Mouse (Mus musculus): ENCODE data around the gene St8sia4. TPM values are rescaled to one million over a fixed set of nuclear protein-coding genes. Genes with fewer than 3 reads are reported as not detected.
A peak's percentile ranks its signal among the peaks of the same experiment; 100 is the strongest.

St8sia4 gene
- 13.1 and 13.8 TPM in 2 replicates for polyA plus RNA-seq (2014; fragmentation: Nextera tagmentation; extraction: Ambion mirVana)

DNA sequence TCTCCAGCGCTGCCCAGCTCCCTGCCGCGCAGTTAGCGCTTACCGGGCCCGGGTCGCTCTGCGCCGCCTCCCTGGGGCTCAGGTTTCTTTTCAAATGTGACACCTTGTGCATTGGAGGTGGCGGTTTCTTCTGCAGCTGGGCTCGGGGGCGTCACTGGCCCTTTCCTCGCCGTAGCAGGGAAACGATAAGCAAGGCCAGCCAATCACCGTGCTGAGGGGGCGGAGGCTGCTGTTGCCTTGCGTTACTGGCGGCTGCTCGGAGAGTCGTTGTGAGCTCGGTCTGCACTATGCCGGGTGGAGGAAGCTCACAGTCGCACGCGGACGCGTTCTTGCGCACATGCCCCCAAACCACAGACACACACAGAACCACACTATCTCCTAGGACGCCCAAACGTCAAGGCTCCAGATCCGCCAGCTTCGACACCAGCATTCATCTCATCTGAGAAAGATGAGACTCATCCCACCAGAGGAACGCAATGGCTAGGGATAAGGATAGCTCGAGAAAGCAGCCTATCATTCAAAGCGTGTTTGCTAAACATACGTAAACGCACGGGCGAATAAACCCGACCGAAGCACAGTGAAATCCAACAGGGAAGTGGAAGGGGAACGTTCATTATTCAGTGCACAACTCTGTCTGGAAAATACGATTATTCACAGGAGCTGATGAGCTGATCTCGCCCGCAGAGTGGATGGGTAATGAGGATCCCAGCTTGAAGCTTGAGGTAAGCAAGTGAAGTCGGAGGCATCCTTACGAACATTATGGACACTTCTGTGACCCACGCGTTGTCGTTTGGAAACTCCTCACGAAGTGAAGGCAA is at the start of gene St8sia4:
Gene St8sia4 (minus strand): TSS at position 137 of the 818 bp plus-strand sequence.
- Histone ChIP-seq H3K36me3 (ENCODE audit: control insufficient read depth, insufficient read depth, low read length) (no peaks in the 10 kb centered on the region), H3K4me2 (ENCODE audit: low read depth) (peak within 1 kb of the TSS; percentile 82), H3K9me3 (ENCODE audit: control insufficient read depth, low read length) (no peaks in the 10 kb centered on the region), H3K4me1 (ENCODE audit: control insufficient read depth, insufficient read depth, low read length) (no peaks in the 10 kb centered on the region), H3K27ac (ENCODE audit: low read depth, low read length) (0 out of 2 replicates have a peak within 1 kb of the TSS, but pooled peaks have one; percentile 27), H3K27me3 (ENCODE audit: control insufficient read depth, insufficient read depth, low read length) (no peaks in the 10 kb centered on the region), H3K9ac (ENCODE audit: low read length) (peak within 1 kb of the TSS; percentile 56), H3K4me3 (ENCODE audit: low read depth, low read length) (peak within 1 kb of the TSS; percentile 50)
- ATAC-seq (ENCODE audit: insufficient read depth, low FRiP score, low TSS enrichment) (peak; percentile 97), DNase-seq (ENCODE audit: low spot score) (peak; percentile 90)
- WGBS, result under 1% methylated on average over 52 of the region's 52 CpGs

- Histone ChIP-seq H3K4me3 (ENCODE audit: low read depth, low read length) (no peak overlapping the region), H3K27ac (ENCODE audit: low read depth, low read length) (no peak overlapping the region), H3K4me2 (ENCODE audit: low read depth) (no peak overlapping the region), H3K27me3 (ENCODE audit: control insufficient read depth, insufficient read depth, low read length) (no peaks in the 10 kb centered on the region), H3K4me1 (ENCODE audit: control insufficient read depth, insufficient read depth, low read length) (no peaks in the 10 kb centered on the region), H3K9ac (ENCODE audit: low read length) (no peak overlapping the region), H3K9me3 (ENCODE audit: control insufficient read depth, low read length) (no peaks in the 10 kb centered on the region), H3K36me3 (ENCODE audit: control insufficient read depth, insufficient read depth, low read length) (no peaks in the 10 kb centered on the region)
- DNase-seq (ENCODE audit: low spot score), result no peak
- 79% methylated on average over 3 of the region's 3 CpGs for WGBS
- no peak for ATAC-seq (ENCODE audit: insufficient read depth, low FRiP score, low TSS enrichment)
These were observed 41.8 kb upstream of the St8sia4 start for GRCm38 (mm10) chr1:95709181-95709580.

GRCm38 (mm10) chr1:95699903-95700302 is 32.5 kb upstream of the St8sia4 start:
- Histone ChIP-seq H3K9me3 (ENCODE audit: control insufficient read depth, low read length) (no peaks in the 10 kb centered on the region), H3K4me3 (ENCODE audit: low read depth, low read length) (no peak overlapping the region), H3K4me2 (ENCODE audit: low read depth) (no peak overlapping the region), H3K27me3 (ENCODE audit: control insufficient read depth, insufficient read depth, low read length) (no peaks in the 10 kb centered on the region), H3K9ac (ENCODE audit: low read length) (no peak overlapping the region), H3K36me3 (ENCODE audit: control insufficient read depth, insufficient read depth, low read length) (no peaks in the 10 kb centered on the region), H3K27ac (ENCODE audit: low read depth, low read length) (no peak overlapping the region), H3K4me1 (ENCODE audit: control insufficient read depth, insufficient read depth, low read length) (no peaks in the 10 kb centered on the region)
- DNase-seq (ENCODE audit: low spot score), result no peak
- ATAC-seq (ENCODE audit: insufficient read depth, low FRiP score, low TSS enrichment), result no peak

DNA sequence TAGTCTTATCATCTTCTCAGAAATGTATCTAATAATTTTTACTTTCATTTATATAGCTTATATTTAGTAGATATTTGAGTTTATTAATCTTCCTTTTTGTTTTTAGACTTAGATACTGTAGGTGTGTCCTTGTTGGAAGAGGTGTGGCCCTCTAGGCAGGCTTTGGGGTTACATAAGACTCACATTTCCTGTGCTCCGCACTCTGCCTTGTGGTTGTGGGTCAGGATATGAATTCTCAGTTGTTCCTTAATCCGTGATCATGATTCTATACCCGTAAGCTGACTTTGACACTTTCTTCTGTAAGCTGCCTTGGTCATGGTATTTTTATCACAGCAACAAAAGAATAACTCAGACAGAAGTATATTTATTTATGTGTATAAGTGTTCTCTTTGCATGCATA is 6.7 kb upstream of the St8sia4 start:
- H3K36me3 ChIP-seq (ENCODE audit: control insufficient read depth, insufficient read depth, low read length), result no peaks in the 10 kb centered on the region
- H3K4me2 ChIP-seq (ENCODE audit: low read depth), result no peak overlapping the region
- WGBS, result 84% methylated on average over 3 of the region's 3 CpGs
- H3K27me3 ChIP-seq (ENCODE audit: control insufficient read depth, insufficient read depth, low read length), result no peaks in the 10 kb centered on the region
- ATAC-seq (ENCODE audit: insufficient read depth, low FRiP score, low TSS enrichment) (no peak), DNase-seq (ENCODE audit: low spot score) (no peak)
- no peaks in the 10 kb centered on the region for H3K4me1 ChIP-seq (ENCODE audit: control insufficient read depth, insufficient read depth, low read length)
- no peak overlapping the region for H3K4me3 ChIP-seq (ENCODE audit: low read depth, low read length)
- H3K9ac ChIP-seq (ENCODE audit: low read length), result no peak overlapping the region
- H3K9me3 ChIP-seq (ENCODE audit: control insufficient read depth, low read length), result no peaks in the 10 kb centered on the region
- no peak overlapping the region for H3K27ac ChIP-seq (ENCODE audit: low read depth, low read length)

DNA sequence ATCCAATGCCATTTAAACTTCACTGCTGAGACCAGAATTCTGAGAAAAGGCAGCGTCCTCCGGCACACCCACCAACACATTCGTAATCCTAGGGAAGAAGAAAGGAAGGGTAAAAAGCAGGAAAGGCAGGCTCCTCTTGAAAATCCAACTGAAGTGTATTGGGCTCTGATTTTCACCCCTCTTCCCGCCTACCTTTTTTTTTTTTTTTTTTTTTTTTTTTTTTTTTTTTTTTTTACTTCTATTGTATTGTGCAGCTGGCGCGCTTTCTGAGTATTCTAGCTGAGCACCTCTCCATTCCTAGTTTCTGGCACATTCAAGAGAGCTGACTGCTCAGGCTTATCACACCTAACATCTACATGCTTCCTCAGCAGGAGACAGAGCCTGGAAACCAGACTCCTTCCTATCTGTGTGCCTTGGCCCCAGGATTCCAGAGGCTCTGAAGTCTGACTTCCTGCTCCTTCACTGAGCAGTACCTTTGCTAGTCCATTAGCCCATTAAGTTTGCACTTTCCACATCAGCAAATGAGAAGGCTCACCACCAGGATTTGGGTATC is 958 bp upstream of the St8sia4 start:
- DNase-seq (ENCODE audit: low spot score) (peak; percentile 14), ATAC-seq (ENCODE audit: insufficient read depth, low FRiP score, low TSS enrichment) (no peak)
- Histone ChIP-seq H3K36me3 (ENCODE audit: control insufficient read depth, insufficient read depth, low read length) (no peaks in the 10 kb centered on the region), H3K27ac (ENCODE audit: low read depth, low read length) (no peak overlapping the region), H3K4me3 (ENCODE audit: low read depth, low read length) (peak overlapping the region; percentile 50), H3K9ac (ENCODE audit: low read length) (peak overlapping the region; percentile 49), H3K9me3 (ENCODE audit: control insufficient read depth, low read length) (no peaks in the 10 kb centered on the region), H3K4me1 (ENCODE audit: control insufficient read depth, insufficient read depth, low read length) (no peaks in the 10 kb centered on the region), H3K4me2 (ENCODE audit: low read depth) (peak overlapping the region; percentile 82), H3K27me3 (ENCODE audit: control insufficient read depth, insufficient read depth, low read length) (no peaks in the 10 kb centered on the region)
- 10% methylated on average over 6 of the region's 6 CpGs for WGBS

- no peaks in the 10 kb centered on the region for H3K27me3 ChIP-seq (ENCODE audit: control insufficient read depth, insufficient read depth, low read length)
- H3K9me3 ChIP-seq (ENCODE audit: control insufficient read depth, low read length), result no peaks in the 10 kb centered on the region
- peak overlapping the region; percentile 50 for H3K4me3 ChIP-seq (ENCODE audit: low read depth, low read length)
- ATAC-seq (ENCODE audit: insufficient read depth, low FRiP score, low TSS enrichment), result peak; percentile 9
- H3K27ac ChIP-seq (ENCODE audit: low read depth, low read length), result no peak overlapping the region
- H3K4me2 ChIP-seq (ENCODE audit: low read depth), result peak overlapping the region; percentile 82
- no peaks in the 10 kb centered on the region for H3K36me3 ChIP-seq (ENCODE audit: control insufficient read depth, insufficient read depth, low read length)
- peak overlapping the region; percentile 56 for H3K9ac ChIP-seq (ENCODE audit: low read length)
- WGBS, result 0% methylated on average over 14 of the region's 14 CpGs
- no peak for DNase-seq (ENCODE audit: low spot score)
- no peaks in the 10 kb centered on the region for H3K4me1 ChIP-seq (ENCODE audit: control insufficient read depth, insufficient read depth, low read length)
These were observed 640 bp downstream of the St8sia4 start for GRCm38 (mm10) chr1:95666541-95667320.

GRCm38 (mm10) chr1:95665951-95666484 is 1.4 kb downstream of the St8sia4 start:
- peak overlapping the region; percentile 50 for H3K4me3 ChIP-seq (ENCODE audit: low read depth, low read length)
- ATAC-seq (ENCODE audit: insufficient read depth, low FRiP score, low TSS enrichment) (no peak), DNase-seq (ENCODE audit: low spot score) (peak; percentile 57)
- no peak overlapping the region for H3K27ac ChIP-seq (ENCODE audit: low read depth, low read length)
- H3K4me1 ChIP-seq (ENCODE audit: control insufficient read depth, insufficient read depth, low read length), result no peaks in the 10 kb centered on the region
- H3K36me3 ChIP-seq (ENCODE audit: control insufficient read depth, insufficient read depth, low read length), result no peaks in the 10 kb centered on the region
- H3K9ac ChIP-seq (ENCODE audit: low read length), result peak overlapping the region; percentile 54
- H3K9me3 ChIP-seq (ENCODE audit: control insufficient read depth, low read length), result no peaks in the 10 kb centered on the region
- no peaks in the 10 kb centered on the region for H3K27me3 ChIP-seq (ENCODE audit: control insufficient read depth, insufficient read depth, low read length)
- 1% methylated on average over 17 of the region's 17 CpGs for WGBS
- peak overlapping the region; percentile 82 for H3K4me2 ChIP-seq (ENCODE audit: low read depth)

- WGBS, result 17% methylated on average over 22 of the region's 22 CpGs
- no peak overlapping the region for H3K27ac ChIP-seq (ENCODE audit: low read depth, low read length)
- no peaks in the 10 kb centered on the region for H3K36me3 ChIP-seq (ENCODE audit: control insufficient read depth, insufficient read depth, low read length)
- H3K4me1 ChIP-seq (ENCODE audit: control insufficient read depth, insufficient read depth, low read length), result no peaks in the 10 kb centered on the region
- ATAC-seq (ENCODE audit: insufficient read depth, low FRiP score, low TSS enrichment), result no peak
- H3K4me3 ChIP-seq (ENCODE audit: low read depth, low read length), result peak overlapping the region; percentile 50
- peak; percentile 45 for DNase-seq (ENCODE audit: low spot score)
- peak overlapping the region; percentile 54 for H3K9ac ChIP-seq (ENCODE audit: low read length)
- no peaks in the 10 kb centered on the region for H3K9me3 ChIP-seq (ENCODE audit: control insufficient read depth, low read length)
- peak overlapping the region; percentile 82 for H3K4me2 ChIP-seq (ENCODE audit: low read depth)
- no peaks in the 10 kb centered on the region for H3K27me3 ChIP-seq (ENCODE audit: control insufficient read depth, insufficient read depth, low read length)
These were observed 2.2 kb downstream of the St8sia4 start for GRCm38 (mm10) chr1:95664969-95665702.

All from neural tube, embryonic 11.5 days (tissue).